ENCODE assay signal across 17 mouse cellular contexts in the genomic region with DNA sequence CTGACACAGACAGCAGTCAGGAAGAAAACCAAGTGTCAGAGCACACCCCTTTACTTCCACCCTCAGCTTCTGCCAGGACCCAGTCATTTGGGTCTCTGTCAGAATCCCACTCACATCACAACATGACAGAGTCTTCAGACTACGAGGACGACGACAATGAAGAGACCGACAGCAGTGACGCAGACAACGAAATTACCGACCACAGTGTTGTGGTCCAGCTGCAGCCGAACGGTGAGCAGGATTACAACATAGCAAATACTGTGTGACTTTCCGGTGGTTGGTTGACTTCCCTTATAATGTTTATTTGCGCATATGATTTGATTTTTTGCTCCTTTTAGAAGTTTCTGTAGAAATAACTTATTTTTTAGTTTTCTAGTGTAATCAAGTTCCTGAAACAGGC. TPM values are rescaled to one million over a fixed set of nuclear protein-coding genes. Genes with fewer than 3 reads are reported as not detected.
DNase-seq lines count a peak whose midpoint lies in the region; ATAC-seq lines count a peak whose summit lies in the region.
"Had no signal": no experiment of that assay in that cellular context is flagged by ENCODE, and none has a peak within 500 bp of the region (broad histone marks: within the 10 kb centered on the region; RNA-seq: fewer than 3 reads in every experiment).

No protein-coding gene starts in this region.

- DNase-seq in heart, adult 11 months, result peak; percentile 73
- no peak for DNase-seq in heart, adult 9 months (ENCODE audit: low spot score in 2 of 2)
- DNase-seq in kidney, postnatal 25 days, result no peak
- no peak for DNase-seq in adrenal gland, postnatal 4 days (ENCODE audit: low spot score in 2 of 2)
- DNase-seq: adrenal gland, adult 2 months; adrenal gland, postnatal 10 days; adrenal gland, postnatal 25 days; cerebellum, adult 11-12 months; cerebellum, adult 2 months; cerebellum, adult 9-10 months; cerebellum, postnatal 10 days; cerebellum, postnatal 25 days; forebrain, postnatal 0 days had no signal

- peak; percentile 62 for ATAC-seq in megakaryocyte, adult 5-6 weeks (ENCODE audit: poor library complexity, severe bottlenecking)
- ATAC-seq in neutrophil, adult 5-6 weeks (ENCODE audit: extremely low read depth, insufficient number of reproducible peaks, low FRiP score, poor library complexity, severe bottlenecking), result peak; percentile 39; the same call in 1 of the 2 replicates
- ATAC-seq: forebrain, embryonic 13.5 days; forebrain, embryonic 15.5 days; forebrain, postnatal 0 days had no signal

RNA-seq across cellular contexts. Expression of gene Pfn2, which starts 14.3 kb away (rescaled TPM):
- total RNA-seq in megakaryocyte, adult 5-6 weeks (2015), result 0.32 TPM in 1 of 2 replicates, not detected in the other
- not detected in 2 replicates for total RNA-seq in megakaryocyte, adult 5-6 weeks (2017)
- 2.2 and 3.1 TPM in 2 replicates for total RNA-seq in neutrophil, adult 5-6 weeks (2017)
- total RNA-seq in adrenal gland, postnatal 4 days (2021), result 10 to 100 TPM; 67.2 to 76.4 TPM

Comparison
In these comparisons a context has a peak if more than half of its experiments do, and no peak if none do; other contexts are left out.
1. RNA of gene Pfn2, which starts 14.3 kb away (total RNA-seq): 67.2 to 76.4 TPM in adrenal gland, postnatal 4 days; 2.2 to 3.1 TPM in neutrophil, adult 5-6 weeks and 0.32 TPM in megakaryocyte, adult 5-6 weeks; every median in the first group is over 10 times any median in the second.